Mouse (Mus musculus): ENCODE results near the gene Olfr313.

Gene Olfr313

GRCm38 (mm10) chr11:58849731-58850130 is 34.9 kb downstream of the Olfr313 start:
- DNase-seq (ENCODE audit: low read depth, low spot score): no peak

GRCm38 (mm10) chr11:58860744-58861143 is 45.9 kb downstream of the Olfr313 start:
- no peak for DNase-seq (ENCODE audit: low read depth, low spot score)

- DNase-seq (ENCODE audit: low read depth, low spot score): peak; percentile 50
Observed at GRCm38 (mm10) chr11:58867039-58867953, 52.5 kb downstream of the Olfr313 start, which contains the start of gene 2810021J22Rik. Gene 2810021J22Rik, plus strand, starts transcription at chr11:58867216.

GRCm38 (mm10) chr11:58867954-58868330 is 53.1 kb downstream of the Olfr313 start:
- no peak for DNase-seq (ENCODE audit: low read depth, low spot score)

Data from brain, embryonic 18.5 days (tissue).